Mouse (Mus musculus): ENCODE measurements around the gene Abca13.

DNA sequence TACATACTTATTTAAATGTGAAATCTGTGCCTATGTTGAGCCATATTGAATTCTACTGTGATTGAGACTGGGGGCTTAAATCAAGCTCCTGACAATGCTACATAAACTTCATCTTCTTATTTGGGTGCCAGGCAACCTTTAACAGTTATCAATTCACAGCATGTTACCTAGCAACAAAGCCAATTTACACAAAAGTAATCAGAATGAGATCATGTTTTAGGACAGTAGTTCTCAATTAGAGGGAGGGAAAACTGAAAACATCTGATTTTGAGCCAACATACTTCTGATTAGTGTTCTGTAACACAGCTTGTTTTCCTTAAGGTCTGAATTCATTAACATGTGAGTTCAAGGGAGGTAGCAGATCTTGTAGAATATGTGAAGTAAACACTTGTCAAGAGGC, 244.9 kb downstream of the Abca13 start:
- TF ChIP-seq POLR2A (IDR thresholded peaks at IDR 0.05; ENCODE audit: low read depth, low read length) (no peak), CTCF (IDR thresholded peaks at IDR 0.05; ENCODE audit: extremely low read depth, insufficient read length, insufficient replicate concordance, low read depth, low read length) (no peak)
